Mouse (Mus musculus): ENCODE measurements around the gene March11.
A peak's percentile ranks its signal among the peaks of the same experiment; 100 is the strongest.

DNA sequence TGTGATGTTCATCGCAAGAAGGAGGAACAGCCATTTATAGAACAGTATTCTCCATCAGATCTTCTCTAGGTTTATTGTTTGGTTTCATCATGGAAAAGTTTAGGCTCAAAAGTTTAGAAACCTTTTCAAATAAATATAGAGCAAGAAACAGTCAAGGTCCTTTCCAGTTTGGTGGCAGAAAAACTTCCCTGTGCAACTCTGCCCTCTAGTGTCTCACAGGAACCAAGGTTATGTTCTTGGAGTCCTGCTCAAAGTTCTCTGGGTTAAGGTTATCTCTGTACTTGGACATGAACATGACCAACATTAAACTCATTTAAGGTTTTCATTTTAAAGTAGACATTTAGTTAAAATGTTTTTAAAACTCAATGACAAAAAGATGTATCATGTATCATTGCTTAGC lies 18.3 kb downstream of the March11 start:
- no peak for TF ChIP-seq MAFK (IDR thresholded peaks at IDR 0.05; ENCODE audit: insufficient read depth, low read depth, low read length)
- TF ChIP-seq ZC3H11A (IDR thresholded peaks at IDR 0.05; ENCODE audit: borderline replicate concordance, low read depth, low read length): peak; percentile 36; the same call in 1 of the 2 replicates
- TF ChIP-seq ZNF384 (IDR thresholded peaks at IDR 0.05; ENCODE audit: low read depth, low read length): no peak
